Mouse (Mus musculus) kidney, adult 9 months (tissue): ENCODE data around the gene Ssbp3.

Experiments
- DNase-seq: peaks from one replicate; pipeline ENCODE4 v3.0.0; 2022

Gene Ssbp3

GRCm38 (mm10) chr4:107015971-107016511 lies 105.5 kb downstream of the Ssbp3 start:
- peak; percentile 76 for DNase-seq

GRCm38 (mm10) chr4:107017257-107017656 lies 106.8 kb downstream of the Ssbp3 start:
- peak; percentile 49 for DNase-seq

DNA sequence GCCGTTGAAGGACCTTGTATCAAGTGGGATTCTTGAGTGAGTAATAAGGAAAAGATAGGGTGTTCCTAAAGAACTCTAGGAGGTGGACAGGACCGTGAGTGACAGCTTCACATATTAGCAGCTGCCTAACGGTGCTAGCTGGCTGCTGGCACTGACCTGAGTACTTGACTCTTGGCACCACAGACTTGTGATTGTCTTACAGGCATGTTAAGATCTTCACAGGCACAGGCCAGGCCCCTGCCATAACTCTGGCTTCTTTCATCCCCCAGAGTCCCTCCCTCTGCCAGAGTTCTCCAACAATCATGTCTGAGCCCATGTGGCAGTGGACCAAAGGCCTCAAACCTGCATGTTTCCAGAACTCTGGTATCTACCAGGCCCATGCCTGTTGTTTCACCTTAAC lies 108.0 kb downstream of the Ssbp3 start:
- DNase-seq, result no peak

- DNase-seq, result peak; percentile 53
These were observed 108.5 kb downstream of the Ssbp3 start for GRCm38 (mm10) chr4:107019027-107019426.

DNA sequence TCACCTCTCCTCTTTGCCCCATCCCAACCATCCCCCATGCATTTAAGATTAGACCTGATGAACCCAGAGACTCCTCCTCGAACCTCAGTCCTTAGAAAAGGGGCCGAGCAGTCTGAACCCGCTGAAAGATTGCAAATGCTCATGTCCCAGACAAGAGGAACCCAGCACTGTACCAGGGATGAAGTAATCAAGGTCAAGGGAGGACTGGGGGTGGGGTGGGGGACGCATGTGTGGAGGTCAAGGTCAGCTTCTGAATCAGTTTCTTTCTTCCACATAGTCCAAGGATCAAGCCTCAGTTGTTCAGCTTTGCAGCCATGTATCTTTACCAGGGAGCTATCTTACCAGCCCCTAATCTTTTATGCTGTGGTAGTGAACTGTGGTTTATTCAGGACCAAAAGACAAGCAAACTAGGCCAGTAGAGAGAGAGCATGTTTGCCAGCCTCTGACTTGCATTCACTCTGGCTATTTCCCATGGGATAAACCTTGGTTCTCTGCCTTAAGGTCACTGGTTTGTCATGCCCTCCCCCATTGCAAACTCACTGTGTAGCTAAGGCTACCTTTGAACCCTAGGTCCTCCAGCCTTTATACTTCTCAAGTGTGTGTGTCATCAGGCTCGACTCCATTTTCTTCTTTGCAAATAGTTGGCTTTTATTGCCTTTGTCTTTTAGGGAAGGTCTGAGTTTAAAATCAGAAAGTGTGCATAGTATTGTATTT lies 109.9 kb downstream of the Ssbp3 start:
- peak; percentile 69 for DNase-seq

DNA sequence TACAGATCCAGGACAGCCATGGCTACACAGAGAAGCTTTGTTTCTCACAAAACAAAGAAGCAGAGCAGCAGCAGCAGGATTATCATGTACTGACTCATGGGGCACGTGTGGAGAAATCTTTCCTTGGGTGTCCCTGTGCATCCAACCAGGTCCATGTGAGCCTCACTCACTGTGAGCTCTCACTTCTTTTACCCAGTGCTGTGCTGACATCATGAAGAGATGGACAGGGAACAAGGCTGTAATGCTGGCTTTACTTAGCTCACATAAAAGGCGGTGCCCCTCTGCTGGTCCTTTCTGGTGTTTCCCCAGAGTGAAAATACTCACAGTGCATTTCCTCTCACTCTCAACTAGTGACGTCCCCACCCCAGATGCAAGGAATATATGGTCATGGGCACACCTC lies 111.0 kb downstream of the Ssbp3 start:
- no peak for DNase-seq

DNA sequence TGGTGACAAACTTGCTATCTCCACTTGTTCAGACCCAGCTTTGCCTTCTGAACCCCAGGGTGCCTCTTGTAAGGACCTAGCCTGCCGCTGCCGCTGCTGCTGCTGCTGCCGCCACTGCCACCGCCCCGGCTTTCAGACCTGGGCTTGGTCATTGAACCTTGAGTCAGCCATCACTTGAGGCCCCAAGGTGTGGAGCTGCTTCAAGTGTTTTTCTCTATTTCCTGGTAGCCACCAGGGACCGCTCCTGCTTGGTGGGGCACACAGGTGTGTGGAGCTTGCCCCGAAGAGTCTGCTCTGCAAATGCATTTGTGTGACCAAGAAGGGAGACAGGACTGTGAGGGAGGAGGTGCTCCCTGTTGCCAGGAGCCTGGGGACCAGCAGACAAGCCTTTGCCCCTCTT lies 114.4 kb downstream of the Ssbp3 start:
- DNase-seq, result no peak

DNA sequence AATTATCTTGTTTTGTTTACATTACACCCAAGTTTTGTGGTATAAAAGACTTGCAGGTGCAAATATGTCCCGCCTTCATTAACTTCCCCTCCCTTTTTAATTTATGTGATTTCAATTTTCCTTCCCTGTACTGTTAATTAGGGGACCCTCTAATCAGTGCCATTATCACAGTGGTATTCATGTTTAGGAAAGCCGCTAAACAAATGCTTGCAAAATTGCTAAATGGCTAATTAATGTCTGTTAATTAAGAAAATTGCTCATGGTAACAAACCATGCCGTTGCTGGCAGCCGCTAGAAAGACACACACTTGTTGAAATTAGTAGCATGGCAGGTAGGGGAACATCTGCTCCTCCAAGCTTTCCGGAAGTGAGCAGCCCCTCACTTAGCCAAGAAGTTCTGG lies 114.9 kb downstream of the Ssbp3 start:
- DNase-seq, result no peak

DNA sequence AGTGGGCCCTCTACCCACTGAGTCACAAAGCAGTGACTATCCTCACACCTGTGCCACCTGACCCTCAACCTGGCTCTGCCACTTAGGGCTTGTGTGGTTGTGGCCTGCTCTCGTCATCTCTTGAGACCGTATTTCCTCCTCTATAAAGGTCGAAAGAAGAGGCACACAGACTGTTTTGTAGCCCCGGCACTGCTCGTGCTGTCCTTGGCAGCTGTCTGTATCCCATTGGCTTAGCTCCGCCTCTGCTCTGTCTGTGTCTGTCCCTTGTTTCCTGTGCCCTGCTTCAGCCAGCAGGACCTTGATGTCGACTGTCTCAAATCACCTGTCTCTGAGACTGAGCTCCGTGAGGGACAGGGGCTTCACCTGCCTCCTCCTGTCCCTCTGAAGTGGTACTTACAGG lies 116.0 kb downstream of the Ssbp3 start:
- DNase-seq, result no peak

GRCm38 (mm10) chr4:107035689-107036088 lies 125.2 kb downstream of the Ssbp3 start:
- DNase-seq, result peak; percentile 14

DNA sequence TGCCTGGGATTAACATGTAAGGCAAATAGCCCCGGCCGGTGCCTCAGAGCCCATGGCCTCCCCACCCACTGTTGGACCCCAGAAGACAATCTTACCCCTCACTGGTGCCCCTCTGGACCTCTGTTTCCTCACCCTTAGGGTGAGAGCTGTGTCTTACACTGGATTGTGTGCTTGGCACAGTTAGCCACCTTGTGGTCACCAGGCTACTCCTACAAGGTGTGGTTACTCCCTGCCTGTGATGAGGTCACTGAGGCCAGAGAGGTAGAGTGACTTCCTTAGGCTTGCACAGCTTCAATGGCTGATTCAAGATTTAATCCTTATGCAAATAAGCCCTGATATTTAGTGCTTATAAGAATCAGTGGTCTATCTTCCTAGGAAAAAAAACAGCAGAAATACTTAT lies 126.5 kb downstream of the Ssbp3 start:
- DNase-seq, result no peak

DNA sequence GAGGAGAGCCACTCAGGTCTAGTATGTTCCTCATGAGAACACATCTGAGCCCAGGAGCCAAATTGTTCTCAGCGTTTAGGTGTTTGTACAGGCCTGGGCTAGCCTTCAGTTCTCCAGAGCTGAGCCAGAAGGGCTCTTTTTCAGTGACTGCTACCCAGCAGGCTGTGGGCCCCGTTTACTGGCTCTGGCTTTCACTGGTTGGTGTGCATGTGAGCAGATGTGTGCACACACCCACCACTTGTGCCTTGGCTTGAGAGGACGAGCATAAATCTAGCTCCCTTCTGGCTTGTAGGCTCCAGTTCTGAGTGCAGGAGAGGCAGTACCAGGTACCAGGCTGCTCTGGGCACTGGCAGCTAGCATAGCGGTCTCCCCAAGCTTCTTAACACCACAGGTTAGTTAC lies 127.8 kb downstream of the Ssbp3 start:
- no peak for DNase-seq

GRCm38 (mm10) chr4:107039270-107039669 lies 128.8 kb downstream of the Ssbp3 start:
- no peak for DNase-seq

- no peak for DNase-seq
These were observed 131.8 kb downstream of the Ssbp3 start for GRCm38 (mm10) chr4:107042304-107042703.

- DNase-seq, result no peak
These were observed 134.7 kb downstream of the Ssbp3 start for GRCm38 (mm10) chr4:107045188-107045587.

DNA sequence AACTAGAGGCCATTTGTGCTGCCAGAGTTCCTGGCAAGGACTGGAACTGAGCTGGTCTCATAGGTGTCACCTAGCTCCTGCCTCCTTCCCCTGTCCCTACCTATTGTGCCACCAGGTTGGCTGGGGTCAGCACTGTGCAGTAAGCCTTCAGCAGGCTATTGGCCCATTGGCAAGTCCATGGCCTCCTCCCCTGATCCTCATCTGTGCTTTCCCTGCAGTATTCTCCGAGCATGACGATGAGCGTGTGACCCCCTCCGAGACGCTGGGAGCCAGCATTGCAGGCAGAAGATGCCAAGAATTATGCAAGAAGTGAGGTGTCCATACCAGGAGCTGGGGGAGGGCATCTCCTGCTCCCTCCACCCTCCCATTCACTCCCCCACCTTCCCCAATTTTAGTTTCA lies 137.3 kb downstream of the Ssbp3 start:
- no peak for DNase-seq

- no peak for DNase-seq
These were observed 138.2 kb downstream of the Ssbp3 start for GRCm38 (mm10) chr4:107048568-107049162.

DNA sequence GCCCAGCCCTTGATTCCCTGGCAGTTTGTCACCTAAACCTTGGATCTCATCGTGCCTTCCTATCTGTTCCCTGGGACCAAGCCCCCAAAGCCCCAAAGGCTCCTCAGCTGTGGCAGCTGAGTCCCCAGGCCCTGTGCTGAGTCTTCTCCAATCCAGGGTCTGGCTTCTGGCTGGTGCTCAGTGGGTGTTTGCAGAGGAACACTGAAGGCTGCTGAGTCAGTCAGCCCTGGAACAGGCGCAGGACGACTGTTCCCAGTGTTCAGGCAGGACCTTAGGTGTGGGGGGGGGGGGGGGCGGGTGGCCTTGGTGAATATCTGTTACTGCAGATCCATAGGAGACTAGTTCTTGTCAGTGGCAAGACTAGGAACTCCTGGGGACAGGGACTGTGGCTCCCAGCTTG lies 141.4 kb downstream of the Ssbp3 start:
- DNase-seq, result no peak

GRCm38 (mm10) chr4:107052962-107053553 lies 142.6 kb downstream of the Ssbp3 start:
- no peak for DNase-seq

GRCm38 (mm10) chr4:107056088-107056487 lies 145.6 kb downstream of the Ssbp3 start:
- no peak for DNase-seq

- peak; percentile 56 for DNase-seq
These were observed 147.8 kb downstream of the Ssbp3 start for GRCm38 (mm10) chr4:107058346-107058745.

DNA sequence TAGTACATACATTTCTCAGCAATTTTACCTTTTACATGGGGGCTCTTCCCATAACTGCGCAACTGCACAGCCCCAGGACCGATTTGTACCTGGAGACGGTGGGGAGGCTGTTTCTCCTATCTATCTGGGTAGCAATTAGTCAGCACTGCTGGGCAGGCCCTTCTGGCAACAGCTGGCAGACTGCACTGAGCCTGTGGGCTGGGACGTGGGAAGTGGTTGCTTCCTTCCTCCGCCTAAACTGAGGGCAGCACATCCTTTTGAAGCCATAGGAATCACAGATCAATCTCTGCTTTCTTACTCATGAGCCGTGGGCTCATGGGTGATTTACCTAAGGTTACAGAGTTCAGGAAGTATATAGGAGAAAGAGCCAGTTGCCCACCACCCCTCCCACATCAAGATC lies 148.3 kb downstream of the Ssbp3 start:
- no peak for DNase-seq

- no peak for DNase-seq
These were observed 151.1 kb downstream of the Ssbp3 start for GRCm38 (mm10) chr4:107061560-107061959.

DNA sequence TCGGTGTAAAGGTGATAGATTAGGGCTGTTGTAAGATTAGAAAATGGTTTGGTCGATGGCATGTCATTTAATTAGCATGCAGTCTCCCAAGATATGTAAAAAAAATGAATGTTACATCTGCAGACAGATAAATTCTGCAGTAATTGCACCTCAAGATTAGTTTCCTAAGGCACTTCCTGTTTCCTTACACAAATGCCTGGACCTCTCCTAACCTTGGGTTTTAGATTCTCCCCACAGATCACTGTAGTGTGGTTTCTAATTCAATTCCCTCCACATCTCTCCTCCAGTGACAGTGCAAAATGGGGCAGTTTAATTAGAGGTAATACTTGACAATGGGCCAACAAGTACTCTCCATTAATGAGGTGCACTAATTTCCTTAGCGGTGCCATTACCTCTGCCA lies 152.7 kb downstream of the Ssbp3 start:
- no peak for DNase-seq
